Mouse (Mus musculus) erythroblast, embryonic 14.5 days (primary cell): ENCODE measurements around the gene Runx3. TPM values are rescaled to one million over a fixed set of nuclear protein-coding genes. Genes with fewer than 3 reads are reported as not detected.

Experiments used
- H3K27me3 ChIP-seq: 2 replicates; pipeline ENCODE4 v1.6.1; 2012; ENCODE audit warnings: inconsistent platforms; ENCODE audit not compliant: control insufficient read depth
- H3K36me3 ChIP-seq: 2 replicates; pipeline ENCODE4 v1.6.1; 2012; ENCODE audit warnings: mild to moderate bottlenecking, inconsistent platforms; ENCODE audit not compliant: control insufficient read depth
- H3K4me1 ChIP-seq: 2 replicates; pipeline ENCODE4 v1.6.1; 2012; ENCODE audit warnings: inconsistent platforms; ENCODE audit not compliant: control insufficient read depth
- H3K4me3 ChIP-seq: replicated peaks from 2 replicates; pipeline ENCODE3; 2012; ENCODE audit warnings: moderate library complexity, mild to moderate bottlenecking, inconsistent platforms
- H3K9me3 ChIP-seq: 2 replicates; pipeline ENCODE4 v1.6.1; 2012; ENCODE audit warnings: low read length, inconsistent platforms, mixed read lengths; ENCODE audit not compliant: control insufficient read depth
- GATA1 ChIP-seq: IDR thresholded peaks from 2 replicates; pipeline ENCODE4 v1.6.1; 2012; ENCODE audit warnings: low read length, inconsistent platforms, mixed read lengths
- TAL1 ChIP-seq: IDR thresholded peaks from 3 replicates; pipeline ENCODE4 v1.6.1; 2012; ENCODE audit warnings: low read length, inconsistent platforms, mixed read lengths
- polyA plus RNA-seq: library from polyadenylated mRNA; stranded (reverse); fragments of >175 nt; gene quantifications from 2 replicates; pipeline ENCODE4 v1.2.3, GENCODE M21; 2012

The Runx3 gene
- polyA plus RNA-seq, 1 experiment = 0.61 TPM

DNA sequence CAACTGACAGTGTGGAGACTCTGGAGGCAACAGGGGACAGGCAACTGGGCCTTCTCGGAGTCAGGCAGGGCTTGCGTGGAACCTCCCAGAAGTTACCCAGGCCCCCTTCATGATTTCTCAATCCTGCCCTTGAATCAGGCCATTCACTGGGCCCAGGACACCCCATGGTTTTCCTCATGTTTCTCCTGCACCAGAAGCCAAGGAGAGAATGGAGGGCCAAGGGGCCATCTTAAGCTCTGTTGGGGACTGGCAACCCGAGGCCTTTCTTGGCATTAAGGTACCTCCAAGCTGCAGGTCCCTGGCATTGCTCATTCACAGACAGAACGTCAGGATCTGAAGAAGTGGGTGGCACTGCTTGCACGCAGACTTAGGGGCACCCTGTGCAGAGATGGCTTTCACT, 3.3 kb downstream of the Runx3 start:
- Histone ChIP-seq H3K9me3 (no peaks in the 10 kb centered on the region), H3K4me1 (no peaks in the 10 kb centered on the region; the same call in 1 of the 2 replicates), H3K27me3 (peaks cover 12% of the 10 kb centered on the region), H3K4me3 (no peak overlapping the region), H3K36me3 (no peaks in the 10 kb centered on the region)
- TF ChIP-seq GATA1 = no peak
- TF ChIP-seq TAL1 = no peak

DNA sequence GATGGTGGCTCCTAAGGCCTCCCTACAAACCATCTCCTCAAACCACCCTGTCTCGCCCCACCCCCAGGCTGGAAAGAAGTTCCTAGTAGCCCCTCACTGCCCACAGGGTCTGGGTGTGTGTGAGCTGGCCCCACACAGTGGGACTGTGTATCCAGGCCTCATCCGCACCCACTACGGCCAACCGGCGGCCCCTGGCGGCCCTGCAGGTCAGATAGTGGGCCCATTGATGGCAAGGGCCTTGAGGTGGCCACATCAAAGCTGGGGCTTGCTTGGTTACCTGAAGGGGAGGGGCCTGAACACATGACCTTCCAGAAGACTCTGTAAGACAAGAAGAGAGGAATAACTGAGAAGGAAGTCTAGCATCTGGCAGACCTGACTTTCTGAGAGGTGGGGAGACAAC, 4.3 kb downstream of the Runx3 start:
- Histone ChIP-seq H3K4me1 (no peaks in the 10 kb centered on the region; the same call in 1 of the 2 replicates), H3K27me3 (peaks cover 18% of the 10 kb centered on the region), H3K36me3 (no peaks in the 10 kb centered on the region), H3K9me3 (no peaks in the 10 kb centered on the region), H3K4me3 (no peak overlapping the region)
- TF ChIP-seq TAL1 = no peak
- TF ChIP-seq GATA1 = no peak

DNA sequence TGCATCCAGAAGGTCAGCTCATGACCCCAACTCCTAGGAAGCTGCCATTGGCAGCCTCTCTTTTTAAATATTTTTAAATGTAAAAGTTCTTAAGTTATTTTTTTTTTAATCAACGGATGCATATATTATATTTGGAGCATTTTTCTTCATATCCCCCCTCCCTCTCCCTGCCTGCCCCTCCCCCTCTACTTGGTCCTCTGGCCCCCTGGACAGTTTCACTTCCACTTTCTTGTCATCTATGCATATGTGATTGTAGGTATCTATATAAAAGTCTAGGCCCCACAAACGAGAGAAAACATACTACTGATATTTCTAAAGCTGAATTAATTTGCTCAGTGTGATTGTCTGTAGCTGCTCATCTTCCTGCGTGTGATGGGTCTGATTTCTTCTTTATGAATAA, 4.7 kb downstream of the Runx3 start:
- H3K4me1 ChIP-seq = no peaks in the 10 kb centered on the region; the same call in 1 of the 2 replicates
- H3K4me3 ChIP-seq = no peak overlapping the region
- TF ChIP-seq TAL1 (no peak), GATA1 (no peak)
- peaks cover 18% of the 10 kb centered on the region for H3K27me3 ChIP-seq
- H3K36me3 ChIP-seq = no peaks in the 10 kb centered on the region
- H3K9me3 ChIP-seq = no peaks in the 10 kb centered on the region

DNA sequence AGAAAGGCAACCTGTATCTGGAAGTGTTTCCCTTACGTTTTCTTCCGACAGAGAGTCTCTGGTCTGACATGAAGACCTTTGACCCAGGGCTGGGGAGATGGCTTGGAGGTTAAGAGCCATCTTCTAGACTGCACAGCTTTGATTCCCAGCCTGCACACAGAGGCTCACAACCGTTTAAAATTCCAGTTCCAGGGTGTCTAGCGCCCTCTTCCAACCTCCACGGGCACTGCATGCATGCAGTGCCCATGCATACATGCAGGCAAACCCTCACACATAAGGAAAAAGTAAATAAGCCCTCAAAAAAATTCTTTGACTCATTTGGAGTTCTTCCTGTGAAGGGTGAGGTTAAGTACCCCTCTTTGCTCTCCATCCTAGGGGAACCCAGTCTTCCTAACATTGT, 5.9 kb downstream of the Runx3 start:
- H3K4me3 ChIP-seq = no peak overlapping the region

DNA sequence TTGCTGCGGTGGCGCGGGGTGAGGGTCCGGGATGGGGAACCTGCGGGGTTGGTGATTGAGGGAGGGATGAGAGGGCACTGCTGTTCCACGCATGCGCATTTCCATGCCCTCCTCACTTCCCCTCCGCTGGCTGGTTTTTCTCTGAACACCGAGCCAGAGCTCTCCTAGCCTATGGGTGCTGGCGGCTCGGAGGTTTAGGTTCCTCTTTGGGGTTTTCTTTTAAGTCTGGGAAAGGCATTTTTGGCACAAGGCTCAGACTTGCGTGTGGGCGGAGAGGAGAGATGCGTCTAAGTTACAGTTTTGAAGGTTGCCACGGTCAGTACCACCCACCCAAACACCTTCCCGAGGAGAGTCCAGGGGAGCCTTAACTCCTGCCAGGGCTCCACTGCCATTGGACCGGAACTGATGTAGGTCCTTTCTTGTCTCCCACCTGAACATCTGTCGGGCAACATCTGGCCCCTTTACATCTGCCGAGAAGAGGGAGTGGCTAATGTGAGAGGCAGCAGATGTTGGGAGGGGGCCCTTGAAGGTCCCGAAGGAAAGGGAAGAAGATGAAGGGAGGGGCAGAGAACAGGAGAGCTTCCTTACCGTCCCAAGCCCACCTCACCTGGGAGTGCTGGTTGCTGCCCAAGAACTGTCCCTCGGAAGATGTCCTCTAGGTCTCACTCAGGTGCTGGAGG, 8.5 kb downstream of the Runx3 start:
- Histone ChIP-seq H3K4me1 (no peaks in the 10 kb centered on the region), H3K9me3 (no peaks in the 10 kb centered on the region), H3K4me3 (no peak overlapping the region), H3K27me3 (peaks cover 18% of the 10 kb centered on the region), H3K36me3 (no peaks in the 10 kb centered on the region)
- TF ChIP-seq GATA1 (no peak), TAL1 (no peak)

More for the DNA sequence above, 5.9 kb downstream of the Runx3 start:
- peaks cover 18% of the 10 kb centered on the region for H3K27me3 ChIP-seq
- no peaks in the 10 kb centered on the region for H3K9me3 ChIP-seq
- TF ChIP-seq TAL1 (no peak), GATA1 (no peak)
- H3K4me1 ChIP-seq = no peaks in the 10 kb centered on the region
- H3K36me3 ChIP-seq = no peaks in the 10 kb centered on the region

DNA sequence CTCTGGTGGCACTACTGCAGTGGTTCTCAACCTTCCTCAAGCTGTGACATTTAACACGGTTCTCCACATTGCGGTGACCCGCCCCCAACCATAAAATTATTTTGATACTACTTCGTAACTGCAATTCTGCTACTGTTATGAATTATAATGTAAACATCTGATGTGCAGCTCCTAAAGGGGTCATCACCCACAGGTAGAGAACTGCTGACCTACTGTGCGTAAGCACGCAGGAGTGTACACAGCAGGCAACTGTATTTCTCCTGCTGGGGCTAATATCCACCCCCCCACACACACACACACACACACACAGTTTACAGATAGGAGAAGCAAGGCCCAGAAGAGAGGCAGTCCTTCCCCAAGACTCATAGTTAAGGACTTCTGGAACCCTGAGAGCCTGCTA, 9.7 kb downstream of the Runx3 start:
- Histone ChIP-seq H3K27me3 (peaks cover 18% of the 10 kb centered on the region), H3K4me1 (no peaks in the 10 kb centered on the region), H3K9me3 (no peaks in the 10 kb centered on the region), H3K36me3 (no peaks in the 10 kb centered on the region), H3K4me3 (no peak overlapping the region)
- TF ChIP-seq TAL1 (no peak), GATA1 (no peak)

DNA sequence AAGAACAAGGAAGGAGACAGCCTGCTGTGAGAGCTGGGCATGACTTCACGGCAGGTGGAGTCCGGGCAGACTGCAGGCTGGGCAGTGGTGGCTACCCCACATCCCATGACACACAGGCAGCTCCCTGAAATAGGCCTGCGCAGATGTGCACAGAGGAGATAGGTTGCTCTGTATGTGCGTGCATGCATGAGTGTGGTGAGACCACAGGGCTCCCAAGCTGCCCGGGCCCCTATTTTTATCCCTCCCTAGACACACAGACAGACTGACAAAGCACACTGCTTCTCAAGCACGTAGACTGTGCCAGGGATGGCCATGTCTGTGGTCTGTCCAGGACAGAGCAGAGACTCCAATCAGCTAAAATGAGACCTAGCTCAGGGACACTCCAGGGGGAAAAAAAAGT, 10.7 kb downstream of the Runx3 start:
- Histone ChIP-seq H3K27me3 (peaks cover 18% of the 10 kb centered on the region), H3K9me3 (no peaks in the 10 kb centered on the region), H3K4me1 (no peaks in the 10 kb centered on the region), H3K36me3 (no peaks in the 10 kb centered on the region), H3K4me3 (no peak overlapping the region)
- TF ChIP-seq GATA1 = no peak

DNA sequence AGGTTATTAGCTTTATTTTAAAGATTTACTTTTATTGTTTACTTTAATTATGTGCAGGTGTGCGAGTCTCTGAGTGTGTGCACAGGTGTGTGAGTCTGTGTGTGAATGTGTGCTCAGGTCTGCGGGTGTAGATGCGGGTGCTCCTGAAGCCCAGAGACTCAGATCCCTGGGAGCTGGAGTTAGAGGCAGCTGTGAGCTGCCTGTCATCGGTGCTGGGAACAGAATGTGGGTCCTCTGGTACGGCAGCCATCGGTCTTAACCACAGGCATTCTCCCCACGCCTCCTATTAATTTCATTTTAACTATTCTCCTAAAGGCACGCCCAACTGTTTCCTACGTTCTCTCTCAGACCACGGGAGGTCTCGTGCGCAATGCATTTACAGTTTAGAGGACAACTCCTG, 12.3 kb downstream of the Runx3 start:
- Histone ChIP-seq H3K36me3 (no peaks in the 10 kb centered on the region), H3K4me3 (no peak overlapping the region), H3K27me3 (peaks cover 13% of the 10 kb centered on the region), H3K9me3 (no peaks in the 10 kb centered on the region), H3K4me1 (no peaks in the 10 kb centered on the region)
- TF ChIP-seq GATA1 = no peak
- TF ChIP-seq TAL1 = no peak

DNA sequence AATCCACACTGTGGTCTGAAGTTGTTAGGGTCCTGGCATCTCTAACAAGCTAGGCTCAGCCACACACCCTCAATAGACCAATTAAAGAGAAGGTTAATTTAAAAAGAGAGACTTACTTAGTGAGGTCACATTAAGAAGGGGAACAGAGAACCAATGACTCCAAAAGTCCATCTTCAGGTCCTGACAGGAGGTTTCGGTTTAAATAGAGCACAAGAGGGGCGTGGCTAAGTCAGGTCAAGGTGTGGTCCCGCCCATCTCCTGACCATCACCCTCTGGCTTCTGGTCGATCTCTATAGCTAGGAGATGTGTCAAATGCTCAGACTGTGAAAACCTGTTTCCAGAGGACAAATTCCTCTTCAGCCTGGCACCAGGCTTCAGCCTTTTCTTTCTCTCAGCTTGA, 13.3 kb downstream of the Runx3 start:
- H3K27me3 ChIP-seq = peaks cover 12% of the 10 kb centered on the region
- no peaks in the 10 kb centered on the region for H3K36me3 ChIP-seq
- H3K4me1 ChIP-seq = no peaks in the 10 kb centered on the region
- H3K9me3 ChIP-seq = no peaks in the 10 kb centered on the region
- H3K4me3 ChIP-seq = no peak overlapping the region
- TF ChIP-seq TAL1 = no peak
- TF ChIP-seq GATA1 = no peak

DNA sequence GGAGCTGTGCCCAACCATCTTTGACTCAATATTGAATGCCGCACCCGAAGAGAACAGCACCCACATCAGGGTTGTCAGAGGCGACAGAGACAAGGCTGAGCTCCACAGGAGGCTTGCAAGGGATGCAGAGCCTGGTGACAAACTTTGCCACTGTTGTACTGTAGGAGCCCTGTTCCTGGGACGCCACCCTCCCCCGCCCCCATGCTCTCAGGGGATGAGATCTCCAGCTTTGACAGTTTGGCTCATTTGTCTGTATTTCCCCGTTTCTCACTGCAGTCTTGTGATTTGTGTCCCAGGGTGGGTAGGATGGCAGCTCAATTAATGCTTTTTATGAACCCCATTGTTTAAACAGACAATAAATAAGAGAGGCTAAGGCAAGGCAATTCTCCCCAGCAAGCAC, 14.9 kb downstream of the Runx3 start:
- Histone ChIP-seq H3K36me3 (no peaks in the 10 kb centered on the region), H3K4me1 (no peaks in the 10 kb centered on the region)

More for the DNA sequence above, 14.9 kb downstream of the Runx3 start:
- Histone ChIP-seq H3K4me3 (no peak overlapping the region), H3K27me3 (peaks cover 22% of the 10 kb centered on the region), H3K9me3 (no peaks in the 10 kb centered on the region)
- no peak for TF ChIP-seq GATA1
